Mouse (Mus musculus) olfactory bulb, adult 2 months (tissue): ENCODE results near the gene Gkn1.

Source experiments
- CTCF ChIP-seq: fragments of 200-500 bp; IDR thresholded peaks from 2 replicates; pipeline ENCODE4 v1.5.1; 2012; ENCODE audit warnings: low read depth, mild to moderate bottlenecking, low read length, moderate library complexity; ENCODE audit not compliant: insufficient read depth
- POLR2A ChIP-seq: fragments of 200-500 bp; IDR thresholded peaks from 2 replicates; pipeline ENCODE4 v1.6.1; 2012; ENCODE audit warnings: mild to moderate bottlenecking, low read depth, low read length, moderate library complexity; ENCODE audit not compliant: insufficient read depth

DNA sequence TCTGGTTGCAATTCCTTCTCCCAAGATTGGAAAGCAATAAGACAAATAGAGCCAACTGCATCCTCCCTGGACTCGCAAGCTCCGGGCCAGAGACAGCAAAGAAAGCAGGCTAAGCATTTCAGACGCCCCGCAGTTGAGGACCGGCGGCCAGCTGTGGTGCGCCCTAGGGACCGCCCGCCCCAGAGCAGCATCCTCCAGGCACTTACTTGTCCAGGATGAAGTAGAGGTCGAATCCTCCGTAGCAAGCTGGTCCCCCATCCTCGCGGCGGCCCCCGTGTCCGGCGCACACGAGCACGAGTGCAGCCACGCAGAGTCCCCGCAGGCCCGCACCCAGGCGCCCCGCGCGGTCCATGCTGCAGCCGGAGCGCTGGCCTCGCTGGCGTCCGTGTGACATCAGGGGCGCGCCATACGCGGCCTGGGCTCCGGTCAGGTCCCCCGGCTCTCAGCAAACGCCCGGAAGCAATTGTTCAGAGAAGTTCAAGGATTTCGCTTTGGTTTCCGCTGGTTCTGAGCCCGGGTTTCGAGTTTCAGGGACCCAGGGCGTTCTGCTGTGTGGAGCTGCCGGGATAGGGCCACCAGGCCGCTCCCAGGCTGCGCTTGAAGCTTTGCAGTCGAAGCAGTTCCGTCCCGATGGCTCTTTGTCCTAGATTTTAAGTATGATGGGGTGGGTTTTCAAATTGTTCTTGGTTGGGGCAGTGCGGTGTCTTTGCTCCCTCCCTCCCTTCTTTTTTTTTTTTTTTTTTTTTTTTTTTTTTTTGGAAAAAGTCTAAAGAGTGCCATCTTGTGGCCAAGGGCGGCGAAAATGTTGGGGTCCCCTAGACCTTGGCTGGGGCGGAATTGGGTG, 15.4 kb downstream of the Gkn1 start, which contains the start of gene Antxr1:
- no peak for TF ChIP-seq POLR2A
- no peak for TF ChIP-seq CTCF
